Mouse (Mus musculus) kidney, embryonic 16.5 days (tissue): ENCODE results near the gene Lsamp. TPM values are rescaled to one million over a fixed set of nuclear protein-coding genes. Genes with fewer than 3 reads are reported as not detected.

Experiments
- ATAC-seq: fragments of 200-750 bp; cut with Nextera tagmentation; 2 replicates; pipeline ENCODE4 v1.8.0; 2017; ENCODE audit warnings: moderate TSS enrichment; ENCODE audit not compliant: low FRiP score, low TSS enrichment
- H3K27ac ChIP-seq: fragments of 300-500 bp; sonication (generic); 2 replicates; pipeline ENCODE4 v1.5.1; 2014; ENCODE audit warnings: low read length
- H3K27me3 ChIP-seq: fragments of 300-500 bp; sonication (generic); 2 replicates; pipeline ENCODE4 v1.6.1; 2014; ENCODE audit warnings: low read length, control low read depth, mixed read lengths; ENCODE audit not compliant: insufficient read depth
- H3K36me3 ChIP-seq: fragments of 300-500 bp; sonication (generic); 2 replicates; pipeline ENCODE4 v1.6.1; 2014; ENCODE audit warnings: low read length, control low read depth, mixed read lengths; ENCODE audit not compliant: insufficient read depth
- H3K4me1 ChIP-seq: fragments of 300-500 bp; sonication (generic); 2 replicates; pipeline ENCODE4 v1.6.1; 2014; ENCODE audit warnings: low read length, control low read depth, mixed read lengths; ENCODE audit not compliant: insufficient read depth
- H3K4me2 ChIP-seq: fragments of 300-500 bp; sonication (generic); replicated peaks from 2 replicates; pipeline ENCODE4 v1.6.1; 2014; ENCODE audit warnings: low read depth, low read length
- H3K4me3 ChIP-seq: fragments of 300-500 bp; sonication (generic); 2 replicates; pipeline ENCODE4 v1.5.1; 2014; ENCODE audit warnings: mild to moderate bottlenecking, low read length
- H3K9ac ChIP-seq: fragments of 300-500 bp; sonication (generic); replicated peaks from 2 replicates; pipeline ENCODE4 v1.6.1; 2014; ENCODE audit warnings: low read length
- H3K9me3 ChIP-seq: fragments of 300-500 bp; sonication (generic); 2 replicates; pipeline ENCODE4 v1.6.1; 2016; ENCODE audit warnings: low read length, control low read depth
- WGBS: fragments of 180-500 bp; shearing (Covaris S2); extraction: QIAGEN DNeasy Blood & Tissue Kit; methylation state at CpG from one replicate; pipeline ENCODE4 v1.1.7; 2014; 5-methylcytosine and 5-hydroxymethylcytosine counted together
- polyA plus RNA-seq: library from polyadenylated mRNA; unstranded; fragments of >200 nt; fragmentation: Nextera tagmentation; extraction: Ambion mirVana; gene quantifications from 2 replicates; pipeline ENCODE4 v1.2.1, GENCODE M21; 2015

The Lsamp gene
- polyA plus RNA-seq, 1 experiment from 2014 or later: 3.4 TPM

GRCm38 (mm10) chr16:42102186-42102585 lies 2118.0 kb downstream of the Lsamp start:
- Histone ChIP-seq H3K27me3 (no peaks in the 10 kb centered on the region), H3K4me1 (0 out of 2 replicates have a peak, but pooled peaks cover 7% of the 10 kb centered on the region), H3K9ac (no peak overlapping the region), H3K27ac (no peak overlapping the region), H3K4me2 (no peak overlapping the region), H3K9me3 (no peaks in the 10 kb centered on the region), H3K36me3 (no peaks in the 10 kb centered on the region), H3K4me3 (no peak overlapping the region)
- no peak for ATAC-seq
- WGBS: 33% methylated on average over 2 of the region's 2 CpGs

GRCm38 (mm10) chr16:42102635-42103034 lies 2118.5 kb downstream of the Lsamp start:
- no peak overlapping the region for H3K9ac ChIP-seq
- H3K36me3 ChIP-seq: no peaks in the 10 kb centered on the region
- ATAC-seq: no peak
- 0 out of 2 replicates have a peak, but pooled peaks cover 7% of the 10 kb centered on the region for H3K4me1 ChIP-seq
- H3K4me3 ChIP-seq: no peak overlapping the region
- 29% methylated on average over 8 of the region's 8 CpGs for WGBS
- H3K27me3 ChIP-seq: no peaks in the 10 kb centered on the region
- no peaks in the 10 kb centered on the region for H3K9me3 ChIP-seq
- 0 out of 2 replicates have a peak overlapping the region, but pooled peaks have one; percentile 5 for H3K4me2 ChIP-seq
- H3K27ac ChIP-seq: no peak overlapping the region

GRCm38 (mm10) chr16:42112251-42112650 lies 2128.1 kb downstream of the Lsamp start:
- Histone ChIP-seq H3K4me2 (no peak overlapping the region), H3K9ac (no peak overlapping the region), H3K4me1 (no peaks in the 10 kb centered on the region), H3K36me3 (no peaks in the 10 kb centered on the region), H3K27me3 (no peaks in the 10 kb centered on the region), H3K27ac (no peak overlapping the region), H3K9me3 (no peaks in the 10 kb centered on the region), H3K4me3 (no peak overlapping the region)
- ATAC-seq: no peak
- 93% methylated on average over 1 of the region's 1 CpGs for WGBS

- ATAC-seq: no peak
- Histone ChIP-seq H3K36me3 (no peaks in the 10 kb centered on the region), H3K4me3 (no peak overlapping the region), H3K27me3 (no peaks in the 10 kb centered on the region), H3K9ac (no peak overlapping the region), H3K27ac (no peak overlapping the region), H3K4me1 (no peaks in the 10 kb centered on the region), H3K9me3 (no peaks in the 10 kb centered on the region), H3K4me2 (no peak overlapping the region)
- 86% methylated on average over 2 of the region's 2 CpGs for WGBS
Measured at GRCm38 (mm10) chr16:42113246-42113645, 2129.1 kb downstream of the Lsamp start.

- Histone ChIP-seq H3K27ac (no peak overlapping the region), H3K9ac (no peak overlapping the region), H3K27me3 (no peaks in the 10 kb centered on the region), H3K36me3 (no peaks in the 10 kb centered on the region), H3K9me3 (no peaks in the 10 kb centered on the region), H3K4me3 (no peak overlapping the region), H3K4me2 (no peak overlapping the region), H3K4me1 (no peaks in the 10 kb centered on the region)
- WGBS: 88% methylated on average over 6 of the region's 6 CpGs
- ATAC-seq: no peak
Measured at GRCm38 (mm10) chr16:42121788-42122187, 2137.6 kb downstream of the Lsamp start.

- Histone ChIP-seq H3K4me2 (no peak overlapping the region), H3K27ac (no peak overlapping the region), H3K4me3 (no peak overlapping the region), H3K27me3 (no peaks in the 10 kb centered on the region), H3K4me1 (no peaks in the 10 kb centered on the region), H3K9ac (no peak overlapping the region), H3K36me3 (no peaks in the 10 kb centered on the region), H3K9me3 (no peaks in the 10 kb centered on the region)
- WGBS: 26% methylated on average over 4 of the region's 4 CpGs
- ATAC-seq: no peak
Measured at GRCm38 (mm10) chr16:42123826-42124225, 2139.7 kb downstream of the Lsamp start.

- no peaks in the 10 kb centered on the region for H3K27me3 ChIP-seq
- no peak overlapping the region for H3K9ac ChIP-seq
- 88% methylated on average over 2 of the region's 2 CpGs for WGBS
- H3K4me2 ChIP-seq: no peak overlapping the region
- H3K9me3 ChIP-seq: no peaks in the 10 kb centered on the region
- H3K27ac ChIP-seq: no peak overlapping the region
- H3K36me3 ChIP-seq: no peaks in the 10 kb centered on the region
- no peaks in the 10 kb centered on the region for H3K4me1 ChIP-seq
- ATAC-seq: no peak
- no peak overlapping the region for H3K4me3 ChIP-seq
Measured at GRCm38 (mm10) chr16:42126061-42126460, 2141.9 kb downstream of the Lsamp start.

GRCm38 (mm10) chr16:42147164-42147563 lies 2163.0 kb downstream of the Lsamp start:
- no peak for ATAC-seq
- H3K9ac ChIP-seq: no peak overlapping the region

GRCm38 (mm10) chr16:42149216-42149942 lies 2165.2 kb downstream of the Lsamp start:
- Histone ChIP-seq H3K4me3 (no peak overlapping the region), H3K4me1 (peaks cover 4% of the 10 kb centered on the region; the same call in 1 of the 2 replicates), H3K4me2 (no peak overlapping the region), H3K27me3 (no peaks in the 10 kb centered on the region), H3K36me3 (no peaks in the 10 kb centered on the region), H3K27ac (no peak overlapping the region), H3K9ac (no peak overlapping the region), H3K9me3 (no peaks in the 10 kb centered on the region)
- no peak for ATAC-seq
- WGBS: 65% methylated on average over 6 of the region's 6 CpGs

More at GRCm38 (mm10) chr16:42147164-42147563, 2163.0 kb downstream of the Lsamp start:
- Histone ChIP-seq H3K27ac (no peak overlapping the region), H3K9me3 (no peaks in the 10 kb centered on the region), H3K4me2 (no peak overlapping the region), H3K4me1 (no peaks in the 10 kb centered on the region), H3K4me3 (no peak overlapping the region), H3K36me3 (no peaks in the 10 kb centered on the region), H3K27me3 (no peaks in the 10 kb centered on the region)
- WGBS: 67% methylated on average over 6 of the region's 6 CpGs

- H3K27me3 ChIP-seq: no peaks in the 10 kb centered on the region
- ATAC-seq: no peak
- no peak overlapping the region for H3K9ac ChIP-seq
- no peak overlapping the region for H3K4me3 ChIP-seq
- no peak overlapping the region for H3K27ac ChIP-seq
- WGBS: 54% methylated on average over 8 of the region's 8 CpGs
- H3K36me3 ChIP-seq: no peaks in the 10 kb centered on the region
- peak overlapping the region; percentile 1; the same call in 1 of the 2 replicates for H3K4me2 ChIP-seq
- no peaks in the 10 kb centered on the region for H3K9me3 ChIP-seq
- H3K4me1 ChIP-seq: peaks cover 4% of the 10 kb centered on the region; the same call in 1 of the 2 replicates
Measured at GRCm38 (mm10) chr16:42152640-42153039, 2168.5 kb downstream of the Lsamp start.
